Mouse (Mus musculus) liver, embryonic 11.5 days (tissue): ENCODE results near the gene BC034090. TPM values are rescaled to one million over a fixed set of nuclear protein-coding genes. Genes with fewer than 3 reads are reported as not detected.

Experiments
- ATAC-seq: fragments of 200-750 bp; cut with Nextera tagmentation; replicated peaks from 2 replicates; pipeline ENCODE4 v1.8.0; 2017; ENCODE audit warnings: moderate number of reproducible peaks, mild to moderate bottlenecking, moderate TSS enrichment, moderate library complexity; ENCODE audit not compliant: low FRiP score
- DNase-seq: peaks from one replicate; pipeline ENCODE4 v3.0.0-alpha.2; 2017; ENCODE audit warnings: low spot score
- H3K27ac ChIP-seq: fragments of 300-500 bp; sonication (generic); 2 replicates; pipeline ENCODE4 v1.5.1; 2014; ENCODE audit warnings: mild to moderate bottlenecking, low read depth, low read length, control low read depth
- H3K27me3 ChIP-seq: fragments of 300-500 bp; sonication (generic); replicated peaks from 2 replicates; pipeline ENCODE4 v1.6.1; 2014; ENCODE audit warnings: low read length, mixed read lengths; ENCODE audit not compliant: control insufficient read depth, insufficient read depth
- H3K36me3 ChIP-seq: fragments of 300-500 bp; sonication (generic); 2 replicates; pipeline ENCODE4 v1.6.1; 2014; ENCODE audit warnings: mild to moderate bottlenecking, low read length, moderate library complexity, mixed read lengths; ENCODE audit not compliant: control insufficient read depth, insufficient read depth
- H3K4me1 ChIP-seq: fragments of 300-500 bp; sonication (generic); replicated peaks from 2 replicates; pipeline ENCODE4 v1.6.1; 2014; ENCODE audit warnings: low read length, mixed read lengths; ENCODE audit not compliant: control insufficient read depth, insufficient read depth
- H3K4me2 ChIP-seq: fragments of 300-500 bp; sonication (generic); 2 replicates; pipeline ENCODE4 v1.6.1; 2014; ENCODE audit warnings: mild to moderate bottlenecking, control low read depth, moderate library complexity
- H3K4me3 ChIP-seq: fragments of 300-500 bp; sonication (generic); 2 replicates; pipeline ENCODE4 v1.5.1; 2014; ENCODE audit warnings: low read depth, low read length, control low read depth
- H3K9ac ChIP-seq: fragments of 300-500 bp; sonication (generic); 2 replicates; pipeline ENCODE4 v1.6.1; 2014; ENCODE audit warnings: low read depth, low read length, control low read depth
- H3K9me3 ChIP-seq: fragments of 300-500 bp; sonication (generic); 2 replicates; pipeline ENCODE4 v1.6.1; 2016; ENCODE audit warnings: low read length, inconsistent platforms, mixed read lengths; ENCODE audit not compliant: control insufficient read depth
- WGBS: fragments of 180-500 bp; shearing (Covaris S2); extraction: QIAGEN DNeasy Blood & Tissue Kit; methylation state at CpG from one replicate; pipeline ENCODE4 v1.1.7; 2014; 5-methylcytosine and 5-hydroxymethylcytosine counted together
- polyA plus RNA-seq: library from polyadenylated mRNA; unstranded; fragments of >200 nt; fragmentation: Nextera tagmentation; extraction: Ambion mirVana; gene quantifications from 2 replicates; pipeline ENCODE4 v1.2.1, GENCODE M21; 2014

The BC034090 gene
- polyA plus RNA-seq, 1 experiment from 2014 or later = 1.8 TPM

GRCm38 (mm10) chr1:155200967-155201366, 43.3 kb downstream of the BC034090 start:
- ATAC-seq (no peak), DNase-seq (no peak)
- 58% methylated on average over 2 of the region's 2 CpGs for WGBS

DNA sequence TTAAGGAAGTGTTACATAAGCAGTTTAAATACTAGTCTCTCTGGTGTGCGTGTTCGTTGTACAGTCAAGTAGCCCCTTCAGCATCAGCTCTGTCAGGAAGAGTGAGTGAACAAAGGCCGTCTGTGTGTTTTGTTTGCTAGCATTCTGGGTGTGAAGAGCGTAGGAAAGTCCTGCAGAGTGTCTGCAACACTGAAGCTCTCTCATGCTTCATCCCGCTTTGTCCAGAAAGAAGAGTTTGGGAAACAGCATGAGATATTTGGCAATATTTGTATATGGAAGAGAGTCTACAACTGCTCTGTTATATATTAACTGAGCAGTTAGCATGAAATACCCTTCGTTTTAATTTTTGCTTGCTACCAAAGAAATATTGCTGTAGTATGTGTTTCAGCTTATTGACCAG, 44.7 kb downstream of the BC034090 start:
- WGBS = 82% methylated on average over 6 of the region's 6 CpGs

More at GRCm38 (mm10) chr1:155200967-155201366, 43.3 kb downstream of the BC034090 start:
- H3K27ac ChIP-seq = no peak overlapping the region
- no peak overlapping the region for H3K4me3 ChIP-seq
- 0 out of 2 replicates have a peak, but pooled peaks cover 3% of the 10 kb centered on the region for H3K4me1 ChIP-seq
- peaks cover 7% of the 10 kb centered on the region; the same call in 1 of the 2 replicates for H3K36me3 ChIP-seq
- H3K27me3 ChIP-seq = no peaks in the 10 kb centered on the region
- H3K9me3 ChIP-seq = no peaks in the 10 kb centered on the region
- H3K4me2 ChIP-seq = no peak overlapping the region
- no peak overlapping the region for H3K9ac ChIP-seq

DNA sequence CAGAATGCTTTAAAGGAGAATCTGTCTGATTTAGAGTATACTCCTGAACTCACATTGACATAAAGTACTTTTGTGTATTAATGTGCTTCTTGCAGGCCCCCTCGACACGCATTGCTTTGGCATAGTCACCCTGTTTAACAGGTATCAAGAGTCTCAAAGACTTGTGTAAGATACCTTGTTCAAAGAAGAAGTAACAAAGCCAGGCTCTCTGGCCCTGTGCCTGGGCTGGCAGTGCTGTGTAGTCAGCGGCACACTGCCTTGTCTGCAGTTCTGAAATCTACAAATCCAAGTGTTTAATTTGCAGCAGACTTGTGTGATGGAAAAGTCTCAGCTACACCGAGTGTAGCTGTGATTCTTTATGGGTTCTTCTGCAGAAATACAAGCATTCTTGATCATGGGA, 47.6 kb downstream of the BC034090 start:
- Histone ChIP-seq H3K9me3 (no peaks in the 10 kb centered on the region), H3K27me3 (no peaks in the 10 kb centered on the region), H3K4me2 (no peak overlapping the region), H3K9ac (no peak overlapping the region), H3K4me3 (no peak overlapping the region), H3K27ac (no peak overlapping the region), H3K36me3 (peaks cover 4% of the 10 kb centered on the region; the same call in 1 of the 2 replicates), H3K4me1 (0 out of 2 replicates have a peak, but pooled peaks cover 3% of the 10 kb centered on the region)
- DNase-seq (no peak), ATAC-seq (no peak)
- WGBS = 87% methylated on average over 4 of the region's 4 CpGs

More for the DNA sequence above, 44.7 kb downstream of the BC034090 start:
- Histone ChIP-seq H3K4me2 (no peak overlapping the region), H3K9me3 (no peaks in the 10 kb centered on the region), H3K4me1 (0 out of 2 replicates have a peak, but pooled peaks cover 3% of the 10 kb centered on the region), H3K36me3 (peaks cover 7% of the 10 kb centered on the region; the same call in 1 of the 2 replicates), H3K4me3 (no peak overlapping the region), H3K27me3 (no peaks in the 10 kb centered on the region), H3K27ac (no peak overlapping the region), H3K9ac (no peak overlapping the region)
- DNase-seq (no peak), ATAC-seq (no peak)

GRCm38 (mm10) chr1:155192805-155193368, 51.4 kb downstream of the BC034090 start:
- Histone ChIP-seq H3K9me3 (no peaks in the 10 kb centered on the region), H3K4me3 (no peak overlapping the region), H3K4me1 (no peaks in the 10 kb centered on the region), H3K4me2 (no peak overlapping the region), H3K9ac (no peak overlapping the region), H3K36me3 (peaks cover 7% of the 10 kb centered on the region; the same call in 1 of the 2 replicates), H3K27ac (no peak overlapping the region), H3K27me3 (no peaks in the 10 kb centered on the region)
- 86% methylated on average over 15 of the region's 15 CpGs for WGBS
- DNase-seq = no peak
- no peak for ATAC-seq

DNA sequence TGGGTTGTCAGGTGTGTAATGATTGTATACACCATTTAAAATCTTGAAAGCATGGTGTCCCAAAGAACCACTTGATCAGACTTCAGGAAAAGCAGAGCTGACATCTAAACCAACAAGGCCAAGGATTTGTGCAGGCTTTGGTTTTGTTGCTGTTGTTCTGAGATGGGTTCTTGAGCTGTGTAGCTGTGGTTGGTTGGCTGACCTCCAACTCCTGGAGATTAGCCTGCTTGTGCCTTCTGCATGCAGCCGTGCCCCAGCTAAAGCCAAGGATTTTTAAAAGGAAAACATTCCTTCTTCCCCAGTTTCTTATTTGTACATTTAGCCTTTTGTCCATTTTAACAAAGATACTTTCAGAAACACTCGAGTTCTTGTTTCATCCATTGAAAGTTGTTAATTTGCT, 52.6 kb downstream of the BC034090 start:
- Histone ChIP-seq H3K9ac (no peak overlapping the region), H3K4me1 (no peaks in the 10 kb centered on the region), H3K27me3 (no peaks in the 10 kb centered on the region), H3K27ac (no peak overlapping the region), H3K36me3 (peaks cover 7% of the 10 kb centered on the region; the same call in 1 of the 2 replicates), H3K4me3 (no peak overlapping the region), H3K4me2 (no peak overlapping the region), H3K9me3 (no peaks in the 10 kb centered on the region)
- WGBS = 84% methylated on average over 2 of the region's 2 CpGs
- DNase-seq (no peak), ATAC-seq (no peak)

GRCm38 (mm10) chr1:155191219-155191618, 53.0 kb downstream of the BC034090 start:
- Histone ChIP-seq H3K27ac (no peak overlapping the region), H3K36me3 (peaks cover 7% of the 10 kb centered on the region; the same call in 1 of the 2 replicates), H3K4me1 (no peaks in the 10 kb centered on the region), H3K9ac (no peak overlapping the region), H3K4me2 (no peak overlapping the region), H3K27me3 (no peaks in the 10 kb centered on the region), H3K4me3 (no peak overlapping the region), H3K9me3 (no peaks in the 10 kb centered on the region)
- ATAC-seq (no peak), DNase-seq (no peak)
- WGBS = 89% methylated on average over 8 of the region's 8 CpGs

GRCm38 (mm10) chr1:155188656-155189055, 55.6 kb downstream of the BC034090 start:
- Histone ChIP-seq H3K9ac (no peak overlapping the region), H3K4me3 (no peak overlapping the region), H3K27me3 (no peaks in the 10 kb centered on the region), H3K36me3 (peaks cover 7% of the 10 kb centered on the region; the same call in 1 of the 2 replicates), H3K27ac (no peak overlapping the region), H3K9me3 (no peaks in the 10 kb centered on the region), H3K4me1 (no peaks in the 10 kb centered on the region), H3K4me2 (no peak overlapping the region)
- ATAC-seq (no peak), DNase-seq (no peak)
- 85% methylated on average over 4 of the region's 4 CpGs for WGBS

DNA sequence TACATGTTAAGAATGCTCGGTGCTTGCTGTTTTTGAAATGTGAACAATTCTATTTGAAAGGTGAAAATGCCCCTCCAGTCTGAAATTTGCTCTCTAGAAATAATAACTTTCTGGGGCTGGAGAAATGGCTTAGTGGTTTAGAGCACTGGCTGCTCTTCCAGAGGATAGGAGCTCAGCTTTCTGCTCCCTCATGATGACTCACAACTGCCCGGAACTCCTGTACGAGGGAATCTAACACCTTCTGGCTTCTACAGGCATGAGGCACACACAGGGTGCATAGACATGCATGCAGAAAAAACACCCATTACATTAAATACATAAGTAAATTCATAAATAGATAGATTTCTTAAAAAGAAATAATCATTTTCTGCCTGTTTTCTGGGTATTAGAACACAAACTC, 60.1 kb downstream of the BC034090 start:
- 83% methylated on average over 3 of the region's 3 CpGs for WGBS
- no peak overlapping the region for H3K4me3 ChIP-seq
- no peak for ATAC-seq
- H3K9ac ChIP-seq = no peak overlapping the region
- no peak for DNase-seq
- no peaks in the 10 kb centered on the region for H3K27me3 ChIP-seq
- no peaks in the 10 kb centered on the region for H3K4me1 ChIP-seq
- no peak overlapping the region for H3K27ac ChIP-seq
- no peak overlapping the region for H3K4me2 ChIP-seq
- H3K9me3 ChIP-seq = no peaks in the 10 kb centered on the region
- peaks cover 5% of the 10 kb centered on the region; the same call in 1 of the 2 replicates for H3K36me3 ChIP-seq
